Mouse (Mus musculus) liver, embryonic 13.5 days (tissue): Measurements from ENCODE around the gene Alyref. TPM values are rescaled to one million over a fixed set of nuclear protein-coding genes. Genes with fewer than 3 reads are reported as not detected.

Experiments
- ATAC-seq: fragments of 200-750 bp; cut with Nextera tagmentation; 2 replicates; pipeline ENCODE4 v1.8.0; 2017; ENCODE audit warnings: low read depth, mild to moderate bottlenecking, moderate number of reproducible peaks, moderate library complexity
- DNase-seq: peaks from one replicate; pipeline ENCODE4 v3.0.0; 2022
- H3K27ac ChIP-seq: fragments of 300-500 bp; sonication (generic); 2 replicates; pipeline ENCODE4 v1.5.1; 2015; ENCODE audit warnings: moderate library complexity, mild to moderate bottlenecking, inconsistent platforms
- H3K27me3 ChIP-seq: fragments of 300-500 bp; sonication (generic); 2 replicates; pipeline ENCODE4 v1.6.1; 2015; ENCODE audit warnings: mild to moderate bottlenecking, inconsistent platforms
- H3K36me3 ChIP-seq: fragments of 300-500 bp; sonication (generic); 2 replicates; pipeline ENCODE4 v1.6.1; 2015; ENCODE audit warnings: mild to moderate bottlenecking, inconsistent platforms
- H3K4me1 ChIP-seq: fragments of 300-500 bp; sonication (generic); replicated peaks from 2 replicates; pipeline ENCODE4 v1.6.1; 2015; ENCODE audit warnings: inconsistent platforms
- H3K4me2 ChIP-seq: fragments of 300-500 bp; sonication (generic); 2 replicates; pipeline ENCODE4 v1.6.1; 2015; ENCODE audit warnings: inconsistent platforms, mild to moderate bottlenecking, moderate library complexity
- H3K4me3 ChIP-seq: fragments of 300-500 bp; sonication (generic); replicated peaks from 2 replicates; pipeline ENCODE4 v1.5.1; 2015; ENCODE audit warnings: mild to moderate bottlenecking, inconsistent platforms
- H3K9ac ChIP-seq: fragments of 300-500 bp; sonication (generic); 2 replicates; pipeline ENCODE4 v1.6.1; 2015; ENCODE audit warnings: mild to moderate bottlenecking, inconsistent platforms
- H3K9me3 ChIP-seq: fragments of 300-500 bp; sonication (generic); replicated peaks from 2 replicates; pipeline ENCODE4 v1.6.1; 2016; ENCODE audit warnings: inconsistent platforms
- WGBS: fragments of 180-500 bp; shearing (Covaris S2); methylation state at CpG from one replicate; pipeline ENCODE4 v1.1.7; 2015; ENCODE audit not compliant: insufficient replicate concordance; 5-methylcytosine and 5-hydroxymethylcytosine counted together
- microRNA-seq: library from miRNA; unstranded; fragments of <30 nt; microRNA quantifications from one replicate; pipeline ENCODE4, GENCODE M21; 2016
- polyA plus RNA-seq: library from polyadenylated mRNA; unstranded; fragments of >200 nt; fragmentation: Nextera tagmentation; extraction: Ambion mirVana; gene quantifications from 2 replicates; pipeline ENCODE4 v1.2.1, GENCODE M21; 2015

The Alyref gene
- polyA plus RNA-seq, 1 experiment from 2014 or later, result 379 TPM

DNA sequence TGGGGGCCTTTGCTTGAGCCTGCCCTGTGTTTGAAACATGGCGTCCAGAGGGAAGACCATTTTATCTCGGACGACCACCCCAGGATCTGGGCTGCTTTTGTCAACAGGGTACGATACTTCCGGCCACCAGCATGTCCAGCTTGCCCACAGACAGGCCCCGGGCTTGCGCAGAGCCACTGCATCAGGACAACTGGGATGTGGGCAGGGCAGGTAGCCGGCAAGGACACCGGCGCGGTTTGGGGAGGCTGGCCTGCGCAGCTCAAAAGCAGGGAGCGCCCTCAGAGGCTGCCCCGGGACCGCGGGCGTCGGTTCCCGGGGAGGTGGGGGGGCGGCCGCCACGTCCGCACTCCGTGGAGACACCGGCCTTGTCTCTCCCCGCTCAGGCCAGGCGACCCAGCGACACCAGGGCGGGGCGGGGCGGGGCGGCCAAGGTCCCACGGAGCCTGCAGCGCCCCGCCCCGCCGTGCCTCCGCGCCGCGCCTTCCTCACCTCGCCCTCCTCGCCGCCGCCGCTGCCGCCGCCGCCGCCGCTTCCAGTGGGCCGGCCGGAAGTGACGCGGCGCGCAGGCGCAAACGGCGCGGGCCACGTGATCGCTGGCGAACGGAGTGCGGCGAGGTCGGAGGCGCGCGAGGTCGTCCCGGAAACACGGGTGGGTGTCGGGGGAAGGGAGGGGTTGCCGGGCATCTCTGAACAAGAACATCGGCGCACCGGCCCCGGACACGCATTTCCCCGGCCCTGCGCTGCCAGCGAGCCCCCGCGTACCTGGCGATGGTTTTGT is 48.8 kb downstream of the Alyref start, which contains the start of gene Mcrip1:
Mcrip1 (minus strand) TSS at position 560 of the 778 bp plus-strand sequence.
- under 1% methylated on average over 84 of the region's 87 CpGs for WGBS
- Histone ChIP-seq H3K9me3 (no peaks in the 10 kb centered on the region), H3K27me3 (no peaks in the 10 kb centered on the region), H3K27ac (peak within 1 kb of the TSS; percentile 97), H3K36me3 (peaks cover 8% of the 10 kb centered on the region), H3K9ac (peak within 1 kb of the TSS; percentile 97), H3K4me3 (peak within 1 kb of the TSS; percentile 84), H3K4me1 (peaks cover 54% of the 10 kb centered on the region), H3K4me2 (peak within 1 kb of the TSS; percentile 97)
- DNase-seq, result peak; percentile 85
- ATAC-seq, result peak; percentile 94

- H3K27ac ChIP-seq, result peak overlapping the region; percentile 97
These were observed 49.4 kb downstream of the Alyref start for GRCm38 (mm10) chr11:120548786-120549167.

GRCm38 (mm10) chr11:120548214-120548613 is 50.0 kb downstream of the Alyref start:
- ATAC-seq (no peak), DNase-seq (no peak)
- Histone ChIP-seq H3K4me3 (peak overlapping the region; percentile 84), H3K36me3 (peaks cover 18% of the 10 kb centered on the region), H3K4me2 (peak overlapping the region; percentile 97), H3K27me3 (no peaks in the 10 kb centered on the region), H3K9me3 (no peaks in the 10 kb centered on the region), H3K9ac (peak overlapping the region; percentile 97), H3K4me1 (peaks cover 54% of the 10 kb centered on the region), H3K27ac (peak overlapping the region; percentile 97)
- WGBS, result 74% methylated on average over 3 of the region's 3 CpGs

More at GRCm38 (mm10) chr11:120548786-120549167, 49.4 kb downstream of the Alyref start:
- Histone ChIP-seq H3K4me3 (peak overlapping the region; percentile 84), H3K4me2 (peak overlapping the region; percentile 97), H3K9ac (peak overlapping the region; percentile 97), H3K36me3 (peaks cover 13% of the 10 kb centered on the region), H3K27me3 (no peaks in the 10 kb centered on the region), H3K4me1 (peaks cover 54% of the 10 kb centered on the region), H3K9me3 (no peaks in the 10 kb centered on the region)
- WGBS, result 17% methylated on average over 7 of the region's 7 CpGs
- no peak for DNase-seq
- ATAC-seq, result no peak

- peaks cover 54% of the 10 kb centered on the region for H3K4me1 ChIP-seq
- peak overlapping the region; percentile 97 for H3K27ac ChIP-seq
- H3K36me3 ChIP-seq, result peaks cover 25% of the 10 kb centered on the region
- H3K4me2 ChIP-seq, result 0 out of 2 replicates have a peak overlapping the region, but pooled peaks have one; percentile 97
- ATAC-seq (no peak), DNase-seq (no peak)
- no peaks in the 10 kb centered on the region for H3K9me3 ChIP-seq
- H3K27me3 ChIP-seq, result no peaks in the 10 kb centered on the region
- WGBS, result 39% methylated on average over 2 of the region's 2 CpGs
- H3K4me3 ChIP-seq, result no peak overlapping the region
- H3K9ac ChIP-seq, result 0 out of 2 replicates have a peak overlapping the region, but pooled peaks have one; percentile 97
These were observed 50.7 kb downstream of the Alyref start for GRCm38 (mm10) chr11:120547469-120547868.

- no peak overlapping the region for H3K27ac ChIP-seq
These were observed 52.2 kb downstream of the Alyref start for GRCm38 (mm10) chr11:120545964-120546363.

GRCm38 (mm10) chr11:120542376-120542775 is 55.8 kb downstream of the Alyref start:
- H3K4me1 ChIP-seq, result peaks cover 47% of the 10 kb centered on the region
- no peak for ATAC-seq
- 80% methylated on average over 6 of the region's 6 CpGs for WGBS
- no peaks in the 10 kb centered on the region for H3K9me3 ChIP-seq
- no peak for DNase-seq
- H3K27ac ChIP-seq, result no peak overlapping the region
- H3K27me3 ChIP-seq, result no peaks in the 10 kb centered on the region
- no peak overlapping the region for H3K4me2 ChIP-seq
- H3K4me3 ChIP-seq, result no peak overlapping the region
- no peak overlapping the region for H3K9ac ChIP-seq
- peaks cover 28% of the 10 kb centered on the region for H3K36me3 ChIP-seq

More at GRCm38 (mm10) chr11:120545964-120546363, 52.2 kb downstream of the Alyref start:
- WGBS, result 80% methylated on average over 3 of the region's 3 CpGs
- no peak overlapping the region for H3K4me2 ChIP-seq
- peaks cover 28% of the 10 kb centered on the region for H3K36me3 ChIP-seq
- H3K4me3 ChIP-seq, result no peak overlapping the region
- H3K9ac ChIP-seq, result 0 out of 2 replicates have a peak overlapping the region, but pooled peaks have one; percentile 9
- H3K4me1 ChIP-seq, result peaks cover 54% of the 10 kb centered on the region
- H3K9me3 ChIP-seq, result no peaks in the 10 kb centered on the region
- ATAC-seq (no peak), DNase-seq (no peak)
- no peaks in the 10 kb centered on the region for H3K27me3 ChIP-seq

Small RNA genes within 50 kb of the gene (microRNA-seq; reads per million reads assigned to microRNA genes)
- 10.6 reads per million, percentile 24 among the genes with 10 or more reads in this experiment for gene Mir6936

Other genes starting within 250 kb of the Alyref start
- 712 and 750 TPM in 2 replicates for gene Actg1, start 249.8 kb downstream of the Alyref start, polyA plus RNA-seq
- not detected in 2 replicates for gene Fscn2, start 236.8 kb downstream of the Alyref start, polyA plus RNA-seq
- gene Faap100, start 219.6 kb downstream of the Alyref start, polyA plus RNA-seq, result 7.8 and 8.7 TPM in 2 replicates
- 22.3 and 26.8 TPM in 2 replicates for gene Nploc4, start 160.7 kb downstream of the Alyref start, polyA plus RNA-seq
- gene Tspan10, start 155.7 kb downstream of the Alyref start, polyA plus RNA-seq, result not detected in 2 replicates
- gene Pde6g, start 144.9 kb downstream of the Alyref start, polyA plus RNA-seq, result 0.12 TPM in 1 of 2 replicates, not detected in the other
- gene Oxld1, start 140.3 kb downstream of the Alyref start, polyA plus RNA-seq, result 8.4 and 9.5 TPM in 2 replicates
- 20.2 and 23.1 TPM in 2 replicates for gene Ccdc137, start 140.2 kb downstream of the Alyref start, polyA plus RNA-seq
- gene Arl16, start 130.8 kb downstream of the Alyref start, polyA plus RNA-seq, result 15.9 and 16.0 TPM in 2 replicates
- 142 and 150 TPM in 2 replicates for gene Mrpl12, start 113.8 kb downstream of the Alyref start, polyA plus RNA-seq
- gene Slc25a10, start 106.5 kb downstream of the Alyref start, polyA plus RNA-seq, result 42.2 and 44.1 TPM in 2 replicates
- 10.0 and 10.7 TPM in 2 replicates for gene Gcgr, start 67.7 kb downstream of the Alyref start, polyA plus RNA-seq
- 45.7 and 46.9 TPM in 2 replicates for gene Mcrip1, start 48.6 kb downstream of the Alyref start, polyA plus RNA-seq
- gene Ppp1r27, start 47.2 kb downstream of the Alyref start, polyA plus RNA-seq, result 0.22 TPM in 1 of 2 replicates, not detected in the other
- 403 and 453 TPM in 2 replicates for gene P4hb, start 25.1 kb downstream of the Alyref start, polyA plus RNA-seq
- gene Arhgdia, start 16.7 kb downstream of the Alyref start, polyA plus RNA-seq, result 258 and 276 TPM in 2 replicates
- gene Anapc11, start 56 bp upstream of the Alyref start, polyA plus RNA-seq, result 99.1 and 102 TPM in 2 replicates
- 9.5 and 12.6 TPM in 2 replicates for gene Npb, start 10.1 kb upstream of the Alyref start, polyA plus RNA-seq
- gene Pcyt2, start 19.6 kb upstream of the Alyref start, polyA plus RNA-seq, result 114 and 116 TPM in 2 replicates
- 33.8 and 34.3 TPM in 2 replicates for gene Sirt7, start 26.9 kb upstream of the Alyref start, polyA plus RNA-seq
- 39.8 and 40.0 TPM in 2 replicates for gene Mafg, start 35.2 kb upstream of the Alyref start, polyA plus RNA-seq
- 6.0 and 6.9 TPM in 2 replicates for gene Pycr1, start 45.4 kb upstream of the Alyref start, polyA plus RNA-seq
- gene Myadml2, start 49.8 kb upstream of the Alyref start, polyA plus RNA-seq, result 0.23 TPM in 1 of 2 replicates, not detected in the other
- gene Notum, start 62.8 kb upstream of the Alyref start, polyA plus RNA-seq, result 0.27 and 0.36 TPM in 2 replicates
- gene Aspscr1, start 74.6 kb upstream of the Alyref start, polyA plus RNA-seq, result 49.2 and 52.5 TPM in 2 replicates
- gene Cenpx, start 115.4 kb upstream of the Alyref start, polyA plus RNA-seq, result 123 and 126 TPM in 2 replicates
- 13.0 and 14.3 TPM in 2 replicates for gene Lrrc45, start 115.6 kb upstream of the Alyref start, polyA plus RNA-seq
- gene Rac3, start 123.1 kb upstream of the Alyref start, polyA plus RNA-seq, result 1.7 and 2.3 TPM in 2 replicates
- gene Dcxr, start 128.9 kb upstream of the Alyref start, polyA plus RNA-seq, result 8.8 and 9.6 TPM in 2 replicates
- gene Cbr2, start 133.7 kb upstream of the Alyref start, polyA plus RNA-seq, result 0.22 TPM in 1 of 2 replicates, not detected in the other
- gene Hmga1b, start 164.4 kb upstream of the Alyref start, polyA plus RNA-seq, result 4.9 and 6.5 TPM in 2 replicates
- gene Rfng, start 185.8 kb upstream of the Alyref start, polyA plus RNA-seq, result 11.2 and 15.4 TPM in 2 replicates
- gene Gps1, start 185.9 kb upstream of the Alyref start, polyA plus RNA-seq, result 102 and 104 TPM in 2 replicates
- 82.6 and 86.2 TPM in 2 replicates for gene Dus1l, start 198.0 kb upstream of the Alyref start, polyA plus RNA-seq
- gene Fasn, start 226.2 kb upstream of the Alyref start, polyA plus RNA-seq, result 15.3 and 17.9 TPM in 2 replicates